In the genomic region with DNA sequence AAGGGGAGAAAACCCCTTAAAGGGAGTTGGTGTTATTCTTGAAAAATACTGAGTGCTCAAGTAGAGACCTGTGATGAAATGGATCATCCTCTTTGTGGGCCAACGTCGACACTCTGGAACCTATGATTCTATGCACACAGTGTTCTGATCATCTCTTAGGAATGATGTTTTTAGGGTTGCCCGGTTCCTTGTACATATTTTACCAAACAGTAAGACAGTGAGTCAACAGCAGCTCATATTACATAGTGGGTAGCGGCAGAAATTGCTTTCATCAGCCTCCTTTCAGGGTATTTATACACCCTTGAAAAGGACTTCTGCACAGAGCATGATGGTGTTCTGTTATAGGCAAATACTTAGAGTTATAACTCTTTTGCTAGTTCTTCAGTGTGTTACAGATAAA, we compare ENCODE assay signal across 24 mouse cellular contexts.
"Had no signal": no experiment of that assay in that cellular context is flagged by ENCODE, and none has a peak within 500 bp of the region (broad histone marks: within the 10 kb centered on the region; RNA-seq: fewer than 3 reads in every experiment).

No protein-coding gene starts in this region.

- H3K27me3 ChIP-seq: heart, embryonic 13.5 days; heart, embryonic 15.5 days; hindbrain, embryonic 13.5 days; hindbrain, embryonic 15.5 days; kidney, embryonic 15.5 days; limb, embryonic 12.5 days; liver, embryonic 13.5 days; liver, embryonic 15.5 days had no signal

- DNase-seq: gastrocnemius, adult 2 months; gastrocnemius, postnatal 10 days; gastrocnemius, postnatal 25 days; heart, adult 2 months; heart, postnatal 14 days; heart, postnatal 36 days; kidney, adult 11 months; kidney, adult 2 months; kidney, adult 9 months; kidney, postnatal 25 days; liver; liver, embryonic 13.5 days; liver, postnatal 0 days had no signal

- H3K36me3 ChIP-seq: heart, embryonic 13.5 days; heart, embryonic 15.5 days; hindbrain, embryonic 13.5 days; hindbrain, embryonic 15.5 days; kidney, embryonic 15.5 days; limb, embryonic 10.5 days; limb, embryonic 12.5 days; liver, embryonic 13.5 days; liver, embryonic 15.5 days had no signal

- H3K4me3 ChIP-seq: gastrocnemius, adult 2 months; heart, adult 2 months; heart, embryonic 13.5 days; heart, embryonic 15.5 days; hindbrain, embryonic 13.5 days; hindbrain, embryonic 15.5 days; kidney, embryonic 15.5 days; left cerebral cortex, adult 2 months; limb, embryonic 10.5 days; limb, embryonic 12.5 days; liver, embryonic 13.5 days; liver, embryonic 15.5 days had no signal

- ATAC-seq: hindbrain, postnatal 0 days; intestine, embryonic 16.5 days; liver, postnatal 0 days had no signal
